Mouse (Mus musculus) limb, embryonic 11.5 days (tissue): ENCODE measurements around the gene Qtrt2. TPM values are rescaled to one million over a fixed set of nuclear protein-coding genes. Genes with fewer than 3 reads are reported as not detected.

Experiments
- ATAC-seq: fragments of 200-750 bp; cut with Nextera tagmentation; 2 replicates; pipeline ENCODE4 v1.8.0; 2017; ENCODE audit warnings: low read depth; ENCODE audit not compliant: insufficient number of reproducible peaks, low FRiP score, low TSS enrichment
- DNase-seq: peaks from one replicate; pipeline ENCODE4 v3.0.0-alpha.2; 2015; ENCODE audit warnings: low spot score
- H3K27ac ChIP-seq: fragments of 300-500 bp; sonication (generic); replicated peaks from 2 replicates; pipeline ENCODE4 v1.5.1; 2014; ENCODE audit warnings: low read depth, mild to moderate bottlenecking, low read length
- H3K27me3 ChIP-seq: fragments of 300-500 bp; sonication (generic); 2 replicates; pipeline ENCODE4 v1.6.1; 2014; ENCODE audit warnings: mild to moderate bottlenecking, low read length, mixed read lengths; ENCODE audit not compliant: control insufficient read depth, insufficient read depth
- H3K36me3 ChIP-seq: fragments of 300-500 bp; sonication (generic); 2 replicates; pipeline ENCODE4 v1.6.1; 2014; ENCODE audit warnings: mild to moderate bottlenecking, low read length, moderate library complexity, mixed read lengths; ENCODE audit not compliant: control insufficient read depth, insufficient read depth
- H3K4me1 ChIP-seq: fragments of 300-500 bp; sonication (generic); 2 replicates; pipeline ENCODE4 v1.6.1; 2014; ENCODE audit warnings: low read length, mixed read lengths; ENCODE audit not compliant: control insufficient read depth, insufficient read depth
- H3K4me2 ChIP-seq: fragments of 300-500 bp; sonication (generic); 2 replicates; pipeline ENCODE4 v1.6.1; 2014; ENCODE audit warnings: low read depth, mild to moderate bottlenecking, moderate library complexity; ENCODE audit not compliant: severe bottlenecking
- H3K4me3 ChIP-seq: fragments of 300-500 bp; sonication (generic); 2 replicates; pipeline ENCODE4 v1.5.1; 2014; ENCODE audit warnings: low read depth, low read length
- H3K9ac ChIP-seq: fragments of 300-500 bp; sonication (generic); 2 replicates; pipeline ENCODE4 v1.6.1; 2014; ENCODE audit warnings: mild to moderate bottlenecking, low read length
- H3K9me3 ChIP-seq: fragments of 300-500 bp; sonication (generic); 2 replicates; pipeline ENCODE4 v1.6.1; 2016; ENCODE audit warnings: low read length; ENCODE audit not compliant: control insufficient read depth
- WGBS: fragments of 180-500 bp; shearing (Covaris S2); extraction: QIAGEN DNeasy Blood & Tissue Kit; methylation state at CpG from one replicate; pipeline ENCODE4 v1.1.7; 2014; 5-methylcytosine and 5-hydroxymethylcytosine counted together
- polyA plus RNA-seq: library from polyadenylated mRNA; unstranded; fragments of >200 nt; fragmentation: Nextera tagmentation; extraction: Ambion mirVana; gene quantifications from 2 replicates; pipeline ENCODE4 v1.2.1, GENCODE M21; 2014

The Qtrt2 gene
- polyA plus RNA-seq, 1 experiment from 2014 or later: 40.1 TPM

DNA sequence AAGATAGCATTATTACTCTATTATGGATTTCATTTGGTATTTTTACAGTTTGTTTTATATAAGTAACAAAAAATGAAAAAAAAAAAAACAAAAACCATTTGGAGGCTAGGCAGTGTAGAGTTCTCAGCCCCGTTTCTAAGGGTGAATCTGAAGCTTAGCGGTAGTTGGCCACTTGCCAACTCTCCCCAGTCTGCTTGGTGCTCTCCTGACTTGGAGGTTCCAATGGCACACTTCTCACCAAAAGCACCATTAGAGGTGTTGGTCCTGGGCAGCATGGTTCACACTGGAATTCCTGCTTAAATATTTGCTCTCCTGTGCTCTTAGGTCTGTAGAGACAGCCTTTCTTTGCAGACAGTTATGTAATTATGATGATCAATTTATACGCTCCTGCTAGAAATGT is 8.8 kb upstream of the Qtrt2 start:
- H3K4me1 ChIP-seq: no peaks in the 10 kb centered on the region
- no peaks in the 10 kb centered on the region for H3K9me3 ChIP-seq
- no peak overlapping the region for H3K4me2 ChIP-seq
- no peak for ATAC-seq
- H3K9ac ChIP-seq: no peak overlapping the region
- DNase-seq: no peak
- no peaks in the 10 kb centered on the region for H3K36me3 ChIP-seq
- 88% methylated on average over 3 of the region's 3 CpGs for WGBS
- H3K4me3 ChIP-seq: no peak overlapping the region
- H3K27ac ChIP-seq: no peak overlapping the region
- no peaks in the 10 kb centered on the region for H3K27me3 ChIP-seq

DNA sequence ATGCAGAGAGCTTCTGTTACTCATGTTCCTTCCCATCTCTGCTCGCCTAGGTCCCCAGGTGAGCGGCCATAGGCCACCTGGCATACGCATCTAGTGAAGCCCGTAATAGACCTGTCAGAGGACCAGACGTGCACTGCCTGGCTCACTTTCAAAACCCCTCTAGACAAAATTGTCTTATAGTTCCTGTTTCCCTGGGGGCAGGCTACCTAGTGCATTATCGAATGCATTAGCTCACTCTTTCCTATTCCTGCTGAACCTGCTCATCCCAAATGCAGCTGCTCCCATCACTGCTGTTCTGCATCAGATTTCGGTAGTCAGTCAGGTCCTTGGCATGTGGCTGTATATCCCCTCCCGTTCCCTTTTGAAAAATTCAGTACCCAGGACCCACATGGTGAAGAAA is 8.2 kb upstream of the Qtrt2 start:
- no peak for ATAC-seq
- Histone ChIP-seq H3K4me3 (no peak overlapping the region), H3K27ac (no peak overlapping the region), H3K4me2 (no peak overlapping the region), H3K4me1 (no peaks in the 10 kb centered on the region), H3K9ac (no peak overlapping the region), H3K27me3 (no peaks in the 10 kb centered on the region), H3K9me3 (no peaks in the 10 kb centered on the region), H3K36me3 (no peaks in the 10 kb centered on the region)
- no peak for DNase-seq
- WGBS: 88% methylated on average over 8 of the region's 8 CpGs

DNA sequence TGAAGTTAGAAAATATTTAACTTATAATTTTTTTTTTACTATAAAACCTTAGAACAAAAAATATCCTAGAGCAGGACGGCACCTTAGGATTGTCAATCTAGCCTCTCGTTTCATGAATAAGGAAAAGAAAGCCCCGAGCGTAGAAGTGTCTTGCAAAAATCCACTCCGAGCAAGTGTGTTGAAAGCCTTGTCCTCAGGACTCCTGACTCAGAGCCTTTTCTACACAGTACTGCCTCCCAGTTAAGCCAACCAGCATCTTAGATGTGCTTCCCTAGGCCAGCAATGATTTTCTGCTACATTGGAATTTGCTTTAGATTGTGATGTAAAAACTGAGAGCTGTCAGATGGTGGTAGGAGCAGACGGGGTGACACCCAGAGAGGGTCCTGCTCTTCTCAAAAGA is 6.4 kb upstream of the Qtrt2 start:
- Histone ChIP-seq H3K27ac (no peak overlapping the region), H3K4me1 (no peaks in the 10 kb centered on the region), H3K9me3 (no peaks in the 10 kb centered on the region), H3K4me2 (no peak overlapping the region), H3K4me3 (no peak overlapping the region), H3K9ac (no peak overlapping the region), H3K36me3 (no peaks in the 10 kb centered on the region), H3K27me3 (no peaks in the 10 kb centered on the region)
- no peak for ATAC-seq
- DNase-seq: no peak
- WGBS: 91% methylated on average over 6 of the region's 6 CpGs

DNA sequence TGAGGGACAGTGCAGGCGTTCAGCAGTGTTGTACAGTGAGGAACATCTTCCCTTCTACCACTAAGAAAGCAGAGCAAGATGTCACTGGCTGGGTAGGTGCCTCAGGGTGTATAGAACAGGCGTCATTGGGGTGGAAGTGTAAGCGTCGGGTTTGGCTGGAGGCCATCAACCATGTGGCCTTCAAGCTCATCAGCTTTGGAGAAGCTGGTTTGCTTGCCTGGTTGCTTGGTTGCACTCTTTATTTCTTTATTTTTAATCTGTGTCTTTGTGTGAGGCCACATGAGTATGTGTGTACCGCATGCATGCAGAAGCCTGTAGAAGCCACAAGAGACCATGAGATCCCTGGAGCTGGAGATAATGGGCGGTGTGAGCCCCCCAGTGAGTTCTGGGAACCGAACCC is 5.7 kb upstream of the Qtrt2 start:
- no peak for DNase-seq
- WGBS: 93% methylated on average over 7 of the region's 7 CpGs
- no peak for ATAC-seq

DNA sequence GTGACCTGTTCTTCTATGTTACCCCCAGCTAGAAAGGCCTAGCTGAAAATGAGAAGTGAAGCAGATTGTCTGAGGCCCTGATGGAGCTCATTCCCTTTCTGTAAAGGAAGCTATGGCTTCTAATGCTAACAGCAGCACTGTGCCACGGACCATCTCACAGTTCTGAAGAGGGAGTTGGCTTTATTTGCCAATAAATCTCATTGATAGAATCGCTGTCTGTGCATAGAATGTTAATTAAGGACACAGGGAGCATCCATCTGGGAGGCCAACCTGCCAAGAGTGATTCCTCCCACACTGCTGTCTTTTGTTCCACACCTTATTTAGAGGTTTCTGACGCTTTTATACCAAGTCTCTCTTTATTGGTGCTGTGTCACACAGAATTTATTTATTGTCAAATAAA is 4.9 kb upstream of the Qtrt2 start:
- WGBS: 77% methylated on average over 3 of the region's 3 CpGs
- no peak for ATAC-seq
- Histone ChIP-seq H3K4me2 (no peak overlapping the region), H3K4me1 (no peaks in the 10 kb centered on the region), H3K9ac (no peak overlapping the region), H3K36me3 (no peaks in the 10 kb centered on the region), H3K4me3 (no peak overlapping the region), H3K27me3 (no peaks in the 10 kb centered on the region), H3K9me3 (no peaks in the 10 kb centered on the region), H3K27ac (no peak overlapping the region)
- DNase-seq: no peak

More for the DNA sequence above, 5.7 kb upstream of the Qtrt2 start:
- Histone ChIP-seq H3K4me3 (no peak overlapping the region), H3K36me3 (no peaks in the 10 kb centered on the region), H3K27ac (no peak overlapping the region), H3K9ac (no peak overlapping the region), H3K4me1 (no peaks in the 10 kb centered on the region), H3K27me3 (no peaks in the 10 kb centered on the region), H3K9me3 (no peaks in the 10 kb centered on the region), H3K4me2 (no peak overlapping the region)

DNA sequence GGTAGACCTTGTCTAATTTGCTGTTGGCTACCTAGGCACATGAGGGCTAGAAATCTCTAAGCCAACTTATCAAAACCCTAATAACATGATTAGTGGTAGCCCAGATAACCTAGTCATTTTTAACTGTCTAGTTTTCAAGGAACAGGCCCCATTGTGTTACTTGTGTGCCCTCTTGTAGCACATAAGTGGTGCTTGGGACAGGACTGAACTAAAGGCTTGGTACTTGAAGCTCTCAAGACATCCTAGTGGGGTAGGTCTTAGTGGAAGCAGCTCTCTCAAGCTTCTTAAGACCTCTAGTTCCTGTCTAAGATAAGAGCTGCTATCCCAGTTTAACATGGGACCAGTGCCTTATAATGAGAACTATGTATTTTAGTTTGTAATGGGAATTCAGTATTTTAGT is 4.0 kb upstream of the Qtrt2 start:
- DNase-seq: no peak
- Histone ChIP-seq H3K9ac (no peak overlapping the region), H3K4me3 (no peak overlapping the region), H3K4me2 (no peak overlapping the region), H3K4me1 (no peaks in the 10 kb centered on the region), H3K27me3 (no peaks in the 10 kb centered on the region), H3K9me3 (no peaks in the 10 kb centered on the region), H3K27ac (no peak overlapping the region), H3K36me3 (no peaks in the 10 kb centered on the region)
- no peak for ATAC-seq

DNA sequence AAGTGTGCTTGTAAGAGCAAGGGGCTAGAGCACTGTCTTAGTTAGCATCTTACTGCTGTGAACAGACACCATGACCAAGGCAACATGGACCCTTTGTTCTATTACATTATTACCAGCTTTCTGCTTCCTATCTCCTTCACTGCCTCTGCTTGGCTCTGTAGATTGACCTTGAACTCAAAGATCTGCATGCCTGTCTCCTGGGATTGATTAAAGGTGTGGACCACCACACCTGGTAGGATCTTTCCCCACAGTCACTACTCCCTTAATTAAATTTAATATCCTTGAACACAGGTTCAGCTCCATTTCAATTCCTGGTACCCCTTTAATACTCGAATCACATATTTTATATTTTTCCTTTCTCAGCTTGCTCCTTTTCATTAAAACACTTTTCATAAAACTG is 763 bp downstream of the Qtrt2 start:
- no peaks in the 10 kb centered on the region for H3K9me3 ChIP-seq
- ATAC-seq: no peak
- H3K4me2 ChIP-seq: no peak overlapping the region
- no peaks in the 10 kb centered on the region for H3K36me3 ChIP-seq
- no peak overlapping the region for H3K27ac ChIP-seq
- no peak overlapping the region for H3K4me3 ChIP-seq
- DNase-seq: no peak
- H3K9ac ChIP-seq: no peak overlapping the region
- 90% methylated on average over 1 of the region's 1 CpGs for WGBS
- H3K4me1 ChIP-seq: no peaks in the 10 kb centered on the region
- H3K27me3 ChIP-seq: no peaks in the 10 kb centered on the region

DNA sequence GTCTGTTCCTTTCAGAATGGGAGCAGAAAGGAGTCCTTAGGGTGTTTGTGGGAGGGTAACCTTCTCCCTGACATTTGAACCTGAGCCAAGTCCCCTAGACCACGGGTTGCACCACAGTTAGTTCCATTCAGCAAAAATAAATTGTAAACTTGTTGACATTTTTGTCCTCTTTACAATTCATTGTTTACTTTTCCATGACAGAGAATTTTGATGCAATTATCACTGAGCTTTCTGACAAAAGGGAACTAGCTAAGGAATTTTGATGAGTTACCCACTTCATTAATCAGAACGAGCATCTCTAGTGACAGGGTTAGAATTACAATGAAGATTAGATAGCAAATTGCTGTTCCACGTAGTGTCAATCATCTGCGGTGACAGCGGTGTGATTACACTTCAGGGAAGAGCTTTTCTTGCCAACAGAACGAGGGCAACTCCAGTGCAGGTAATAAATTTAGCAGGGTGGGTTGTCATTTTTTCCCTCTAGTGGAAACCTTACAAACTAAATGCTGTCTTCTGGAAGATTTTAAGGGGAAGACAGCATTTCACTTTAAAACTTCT is 1.5 kb downstream of the Qtrt2 start:
- no peaks in the 10 kb centered on the region for H3K4me1 ChIP-seq
- H3K4me2 ChIP-seq: no peak overlapping the region
- H3K27ac ChIP-seq: no peak overlapping the region
- H3K27me3 ChIP-seq: no peaks in the 10 kb centered on the region
- no peak for ATAC-seq
- WGBS: 75% methylated on average over 6 of the region's 6 CpGs
- H3K9me3 ChIP-seq: no peaks in the 10 kb centered on the region
- no peak overlapping the region for H3K9ac ChIP-seq
- DNase-seq: no peak
- no peak overlapping the region for H3K4me3 ChIP-seq
- no peaks in the 10 kb centered on the region for H3K36me3 ChIP-seq

DNA sequence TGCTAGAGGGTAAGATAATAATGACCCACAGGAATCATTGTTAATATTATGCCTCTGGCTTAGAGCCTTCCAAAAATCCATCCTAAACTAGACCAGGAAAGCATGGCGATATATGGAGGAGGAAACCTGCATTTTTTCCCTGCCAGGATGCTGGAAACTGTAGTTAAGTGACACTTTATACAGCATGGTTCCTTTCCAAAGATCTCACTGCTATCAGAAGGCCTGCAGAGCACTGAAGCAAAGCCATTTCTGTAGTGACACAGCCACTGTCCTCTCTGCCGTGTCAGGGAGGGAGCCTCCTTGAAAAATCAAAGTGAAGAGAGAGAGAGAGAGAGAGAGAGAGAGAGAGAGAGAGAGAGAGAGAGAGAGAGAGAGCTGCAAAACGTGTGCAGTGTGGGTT is 4.0 kb downstream of the Qtrt2 start:
- H3K36me3 ChIP-seq: no peaks in the 10 kb centered on the region
- no peak overlapping the region for H3K27ac ChIP-seq
- 63% methylated on average over 3 of the region's 3 CpGs for WGBS
- no peak overlapping the region for H3K4me3 ChIP-seq
- no peak for ATAC-seq
- H3K9me3 ChIP-seq: no peaks in the 10 kb centered on the region
- no peaks in the 10 kb centered on the region for H3K27me3 ChIP-seq
- H3K4me1 ChIP-seq: no peaks in the 10 kb centered on the region
- H3K9ac ChIP-seq: no peak overlapping the region
- DNase-seq: no peak
- H3K4me2 ChIP-seq: no peak overlapping the region
